Mouse (Mus musculus): ENCODE measurements around the gene Il1rl1. TPM values are rescaled to one million over a fixed set of nuclear protein-coding genes. Genes with fewer than 3 reads are reported as not detected.

The Il1rl1 gene
- polyA plus RNA-seq, 1 experiment from 2014 or later, result 0.11 TPM

- Histone ChIP-seq H3K4me3 (replicated peaks; ENCODE audit: low read length) (no peak overlapping the region), H3K27me3 (replicated peaks; ENCODE audit: control insufficient read depth, insufficient read depth, low read length) (no peaks in the 10 kb centered on the region), H3K4me1 (replicated peaks; ENCODE audit: control insufficient read depth, insufficient read depth, low read length) (no peaks in the 10 kb centered on the region), H3K27ac (ENCODE audit: low read length) (no peak overlapping the region), H3K4me2 (ENCODE audit: low read length) (no peak overlapping the region), H3K9ac (replicated peaks; ENCODE audit: low read depth, low read length) (no peak overlapping the region), H3K9me3 (ENCODE audit: control insufficient read depth, low read length) (no peaks in the 10 kb centered on the region), H3K36me3 (ENCODE audit: control insufficient read depth, insufficient read depth) (no peaks in the 10 kb centered on the region)
- 91% methylated on average over 12 of the region's 12 CpGs for WGBS
- ATAC-seq, result no peak
Observed at GRCm38 (mm10) chr1:40469900-40470299, 40.5 kb downstream of the Il1rl1 start.

GRCm38 (mm10) chr1:40472401-40472800 lies 43.0 kb downstream of the Il1rl1 start:
- no peak for ATAC-seq
- Histone ChIP-seq H3K4me1 (replicated peaks; ENCODE audit: control insufficient read depth, insufficient read depth, low read length) (no peaks in the 10 kb centered on the region), H3K9ac (replicated peaks; ENCODE audit: low read depth, low read length) (no peak overlapping the region), H3K9me3 (ENCODE audit: control insufficient read depth, low read length) (no peaks in the 10 kb centered on the region), H3K27ac (ENCODE audit: low read length) (no peak overlapping the region), H3K4me3 (replicated peaks; ENCODE audit: low read length) (no peak overlapping the region), H3K36me3 (ENCODE audit: control insufficient read depth, insufficient read depth) (no peaks in the 10 kb centered on the region), H3K27me3 (replicated peaks; ENCODE audit: control insufficient read depth, insufficient read depth, low read length) (no peaks in the 10 kb centered on the region), H3K4me2 (ENCODE audit: low read length) (no peak overlapping the region)
- WGBS, result 90% methylated on average over 1 of the region's 1 CpGs

- WGBS, result 86% methylated on average over 4 of the region's 4 CpGs
Observed at GRCm38 (mm10) chr1:40473640-40474039, 44.3 kb downstream of the Il1rl1 start.

GRCm38 (mm10) chr1:40474336-40474735 lies 45.0 kb downstream of the Il1rl1 start:
- no peak for ATAC-seq
- no peak overlapping the region for H3K4me3 ChIP-seq (replicated peaks; ENCODE audit: low read length)
- H3K36me3 ChIP-seq (ENCODE audit: control insufficient read depth, insufficient read depth), result no peaks in the 10 kb centered on the region
- no peak overlapping the region for H3K27ac ChIP-seq (ENCODE audit: low read length)
- no peak overlapping the region for H3K9ac ChIP-seq (replicated peaks; ENCODE audit: low read depth, low read length)
- no peaks in the 10 kb centered on the region for H3K27me3 ChIP-seq (replicated peaks; ENCODE audit: control insufficient read depth, insufficient read depth, low read length)
- 93% methylated on average over 5 of the region's 5 CpGs for WGBS
- H3K9me3 ChIP-seq (ENCODE audit: control insufficient read depth, low read length), result no peaks in the 10 kb centered on the region
- H3K4me1 ChIP-seq (replicated peaks; ENCODE audit: control insufficient read depth, insufficient read depth, low read length), result no peaks in the 10 kb centered on the region
- H3K4me2 ChIP-seq (ENCODE audit: low read length), result no peak overlapping the region

More at GRCm38 (mm10) chr1:40473640-40474039, 44.3 kb downstream of the Il1rl1 start:
- H3K4me2 ChIP-seq (ENCODE audit: low read length), result no peak overlapping the region
- H3K36me3 ChIP-seq (ENCODE audit: control insufficient read depth, insufficient read depth), result no peaks in the 10 kb centered on the region
- no peaks in the 10 kb centered on the region for H3K27me3 ChIP-seq (replicated peaks; ENCODE audit: control insufficient read depth, insufficient read depth, low read length)
- H3K9ac ChIP-seq (replicated peaks; ENCODE audit: low read depth, low read length), result no peak overlapping the region
- ATAC-seq, result no peak
- H3K4me1 ChIP-seq (replicated peaks; ENCODE audit: control insufficient read depth, insufficient read depth, low read length), result no peaks in the 10 kb centered on the region
- H3K27ac ChIP-seq (ENCODE audit: low read length), result no peak overlapping the region
- H3K9me3 ChIP-seq (ENCODE audit: control insufficient read depth, low read length), result no peaks in the 10 kb centered on the region
- H3K4me3 ChIP-seq (replicated peaks; ENCODE audit: low read length), result no peak overlapping the region

- no peaks in the 10 kb centered on the region for H3K36me3 ChIP-seq (ENCODE audit: control insufficient read depth, insufficient read depth)
- no peak for ATAC-seq
- H3K27me3 ChIP-seq (replicated peaks; ENCODE audit: control insufficient read depth, insufficient read depth, low read length), result no peaks in the 10 kb centered on the region
- H3K9ac ChIP-seq (replicated peaks; ENCODE audit: low read depth, low read length), result no peak overlapping the region
- no peaks in the 10 kb centered on the region for H3K4me1 ChIP-seq (replicated peaks; ENCODE audit: control insufficient read depth, insufficient read depth, low read length)
- no peak overlapping the region for H3K4me2 ChIP-seq (ENCODE audit: low read length)
- no peak overlapping the region for H3K27ac ChIP-seq (ENCODE audit: low read length)
- H3K4me3 ChIP-seq (replicated peaks; ENCODE audit: low read length), result no peak overlapping the region
- H3K9me3 ChIP-seq (ENCODE audit: control insufficient read depth, low read length), result no peaks in the 10 kb centered on the region
- 66% methylated on average over 3 of the region's 3 CpGs for WGBS
Observed at GRCm38 (mm10) chr1:40475697-40476096, 46.3 kb downstream of the Il1rl1 start.

- 76% methylated on average over 4 of the region's 4 CpGs for WGBS
- no peak overlapping the region for H3K4me2 ChIP-seq (ENCODE audit: low read length)
- no peaks in the 10 kb centered on the region for H3K9me3 ChIP-seq (ENCODE audit: control insufficient read depth, low read length)
- H3K27me3 ChIP-seq (replicated peaks; ENCODE audit: control insufficient read depth, insufficient read depth, low read length), result no peaks in the 10 kb centered on the region
- H3K36me3 ChIP-seq (ENCODE audit: control insufficient read depth, insufficient read depth), result no peaks in the 10 kb centered on the region
- ATAC-seq, result no peak
- H3K9ac ChIP-seq (replicated peaks; ENCODE audit: low read depth, low read length), result no peak overlapping the region
- no peaks in the 10 kb centered on the region for H3K4me1 ChIP-seq (replicated peaks; ENCODE audit: control insufficient read depth, insufficient read depth, low read length)
- H3K27ac ChIP-seq (ENCODE audit: low read length), result no peak overlapping the region
- H3K4me3 ChIP-seq (replicated peaks; ENCODE audit: low read length), result no peak overlapping the region
Observed at GRCm38 (mm10) chr1:40476756-40477155, 47.4 kb downstream of the Il1rl1 start.

GRCm38 (mm10) chr1:40479505-40479923 lies 50.1 kb downstream of the Il1rl1 start:
- H3K36me3 ChIP-seq (ENCODE audit: control insufficient read depth, insufficient read depth), result no peaks in the 10 kb centered on the region
- no peaks in the 10 kb centered on the region for H3K9me3 ChIP-seq (ENCODE audit: control insufficient read depth, low read length)
- no peak overlapping the region for H3K4me3 ChIP-seq (replicated peaks; ENCODE audit: low read length)
- H3K4me1 ChIP-seq (replicated peaks; ENCODE audit: control insufficient read depth, insufficient read depth, low read length), result no peaks in the 10 kb centered on the region
- no peak overlapping the region for H3K9ac ChIP-seq (replicated peaks; ENCODE audit: low read depth, low read length)
- H3K27ac ChIP-seq (ENCODE audit: low read length), result no peak overlapping the region
- H3K4me2 ChIP-seq (ENCODE audit: low read length), result no peak overlapping the region
- WGBS, result 86% methylated on average over 6 of the region's 6 CpGs
- no peak for ATAC-seq
- H3K27me3 ChIP-seq (replicated peaks; ENCODE audit: control insufficient read depth, insufficient read depth, low read length), result no peaks in the 10 kb centered on the region

- H3K4me1 ChIP-seq (replicated peaks; ENCODE audit: control insufficient read depth, insufficient read depth, low read length), result no peaks in the 10 kb centered on the region
- ATAC-seq, result no peak
- no peaks in the 10 kb centered on the region for H3K36me3 ChIP-seq (ENCODE audit: control insufficient read depth, insufficient read depth)
- 91% methylated on average over 4 of the region's 4 CpGs for WGBS
- H3K27ac ChIP-seq (ENCODE audit: low read length), result no peak overlapping the region
- H3K9ac ChIP-seq (replicated peaks; ENCODE audit: low read depth, low read length), result no peak overlapping the region
- no peaks in the 10 kb centered on the region for H3K9me3 ChIP-seq (ENCODE audit: control insufficient read depth, low read length)
- no peak overlapping the region for H3K4me3 ChIP-seq (replicated peaks; ENCODE audit: low read length)
- no peak overlapping the region for H3K4me2 ChIP-seq (ENCODE audit: low read length)
- no peaks in the 10 kb centered on the region for H3K27me3 ChIP-seq (replicated peaks; ENCODE audit: control insufficient read depth, insufficient read depth, low read length)
Observed at GRCm38 (mm10) chr1:40494594-40494993, 65.2 kb downstream of the Il1rl1 start.

- H3K4me2 ChIP-seq (ENCODE audit: low read length), result no peak overlapping the region
- WGBS, result 94% methylated on average over 1 of the region's 1 CpGs
- H3K4me1 ChIP-seq (replicated peaks; ENCODE audit: control insufficient read depth, insufficient read depth, low read length), result no peaks in the 10 kb centered on the region
- H3K4me3 ChIP-seq (replicated peaks; ENCODE audit: low read length), result no peak overlapping the region
- H3K9me3 ChIP-seq (ENCODE audit: control insufficient read depth, low read length), result no peaks in the 10 kb centered on the region
- no peaks in the 10 kb centered on the region for H3K27me3 ChIP-seq (replicated peaks; ENCODE audit: control insufficient read depth, insufficient read depth, low read length)
- no peak for ATAC-seq
- H3K27ac ChIP-seq (ENCODE audit: low read length), result no peak overlapping the region
- H3K9ac ChIP-seq (replicated peaks; ENCODE audit: low read depth, low read length), result no peak overlapping the region
- H3K36me3 ChIP-seq (ENCODE audit: control insufficient read depth, insufficient read depth), result no peaks in the 10 kb centered on the region
Observed at GRCm38 (mm10) chr1:40499708-40500107, 70.3 kb downstream of the Il1rl1 start.

- Histone ChIP-seq H3K36me3 (ENCODE audit: control insufficient read depth, insufficient read depth) (no peaks in the 10 kb centered on the region), H3K4me1 (replicated peaks; ENCODE audit: control insufficient read depth, insufficient read depth, low read length) (no peaks in the 10 kb centered on the region), H3K9ac (replicated peaks; ENCODE audit: low read depth, low read length) (no peak overlapping the region), H3K9me3 (ENCODE audit: control insufficient read depth, low read length) (no peaks in the 10 kb centered on the region), H3K27ac (ENCODE audit: low read length) (no peak overlapping the region), H3K4me3 (replicated peaks; ENCODE audit: low read length) (no peak overlapping the region), H3K4me2 (ENCODE audit: low read length) (no peak overlapping the region), H3K27me3 (replicated peaks; ENCODE audit: control insufficient read depth, insufficient read depth, low read length) (no peaks in the 10 kb centered on the region)
- WGBS, result 87% methylated on average over 4 of the region's 4 CpGs
- ATAC-seq, result no peak
Observed at GRCm38 (mm10) chr1:40501126-40501525, 71.8 kb downstream of the Il1rl1 start.
